Mouse (Mus musculus): ENCODE results near the gene 2210011C24Rik.
A peak's percentile ranks its signal among the peaks of the same experiment; 100 is the strongest.

The 2210011C24Rik gene

DNA sequence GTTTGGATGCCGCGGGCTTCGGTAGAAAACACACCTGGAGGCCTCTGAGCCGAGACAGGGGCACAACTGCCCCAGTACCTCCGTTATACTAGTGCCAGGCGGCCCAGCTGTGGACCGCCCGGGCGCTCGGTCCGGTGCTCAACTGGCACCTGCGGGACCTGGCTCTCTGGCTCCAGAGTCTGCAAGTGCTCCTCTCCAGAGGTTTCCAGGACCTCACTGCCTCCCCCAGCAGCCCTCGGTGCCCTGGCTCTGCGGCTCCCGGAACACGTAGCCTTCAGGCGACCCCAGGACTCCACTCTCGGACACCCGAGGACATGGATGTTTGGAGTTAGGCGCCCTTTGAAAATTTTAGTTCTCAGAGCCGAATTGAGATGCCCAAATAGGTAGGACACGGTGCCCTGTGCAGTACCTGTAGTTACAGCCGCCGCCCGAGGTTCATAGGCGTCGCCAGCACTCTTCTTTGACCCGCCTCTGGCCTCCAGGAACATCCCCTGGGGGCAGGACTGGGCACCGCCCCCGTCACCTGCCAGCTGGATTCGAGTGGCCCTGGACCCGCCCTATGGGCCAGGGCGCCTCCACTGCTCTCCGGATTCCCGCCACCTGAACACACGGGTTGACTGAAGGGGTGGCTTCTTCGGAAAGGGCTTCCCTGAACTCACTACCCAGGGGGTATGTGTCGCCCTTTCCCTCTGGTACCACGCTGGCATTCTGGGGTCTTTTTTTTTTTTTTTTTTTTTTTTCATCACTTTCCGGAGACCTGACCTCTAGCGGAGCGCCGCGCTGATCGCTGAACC lies at the start of gene 2210011C24Rik:
Gene 2210011C24Rik, minus strand, starts transcription at position 467 of the 794 bp plus-strand sequence.
- no peak for DNase-seq (ENCODE audit: low spot score in 2 of 2)

DNA sequence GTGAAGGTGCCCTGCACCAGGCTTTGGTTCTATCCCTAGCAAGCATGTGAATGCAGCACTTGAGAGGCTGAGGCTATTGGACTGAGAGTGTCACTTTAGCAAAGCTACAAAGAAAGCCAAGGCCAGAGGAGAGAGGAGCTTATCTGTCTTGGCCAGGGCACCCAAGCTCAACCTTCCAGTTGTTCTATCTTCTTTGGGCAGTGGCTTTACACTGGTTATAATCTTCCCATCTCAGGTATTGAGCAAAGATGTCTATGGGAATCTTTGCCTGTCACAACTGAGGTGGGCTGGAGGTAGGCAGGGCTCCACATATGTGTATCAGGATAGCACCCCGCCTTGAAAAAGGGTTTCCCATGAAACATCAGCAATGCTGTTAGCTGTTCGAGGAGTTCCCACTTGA lies 48.3 kb upstream of the 2210011C24Rik start:
- DNase-seq (ENCODE audit: low spot score in 2 of 2): no peak

DNA sequence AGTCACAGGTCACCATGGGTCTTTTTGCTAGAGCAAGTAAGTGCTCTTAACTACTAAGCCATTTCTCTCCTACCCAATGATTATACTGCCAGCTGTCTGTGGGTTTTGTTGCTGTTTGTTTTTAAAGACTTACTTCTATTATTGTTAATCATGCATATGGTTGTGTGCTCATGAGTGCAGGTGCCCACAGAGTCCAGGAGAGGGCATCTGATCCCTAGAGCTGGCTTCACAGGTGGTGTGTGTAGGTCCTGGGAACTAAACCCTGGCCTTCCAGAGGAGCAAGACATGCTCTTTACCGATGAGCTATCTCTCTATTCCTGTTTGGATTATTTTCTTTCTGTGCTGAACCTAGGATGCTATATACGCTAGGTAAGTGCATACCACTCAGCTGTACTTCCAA lies 47.3 kb upstream of the 2210011C24Rik start:
- no peak for DNase-seq (ENCODE audit: low spot score in 2 of 2)

DNA sequence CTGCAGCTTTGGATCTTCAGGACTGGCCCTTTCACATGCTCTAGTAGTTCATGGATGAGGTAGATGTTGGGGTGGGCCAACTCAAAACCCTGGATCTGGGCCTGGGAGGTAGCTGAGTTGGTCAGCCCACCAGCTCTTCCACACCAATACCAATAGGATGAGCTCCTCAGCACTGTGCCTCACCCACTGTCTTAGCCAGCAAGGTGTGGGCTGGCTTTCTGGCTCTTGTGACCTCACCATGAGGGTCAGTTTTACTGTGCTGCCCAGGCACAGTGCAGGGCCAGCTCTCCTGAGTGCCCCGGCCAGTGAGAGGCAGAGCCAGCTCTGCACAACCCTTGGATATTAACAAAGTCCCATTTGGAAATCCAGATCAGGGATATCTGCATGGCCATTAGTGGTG lies 45.9 kb upstream of the 2210011C24Rik start:
- no peak for DNase-seq (ENCODE audit: low spot score in 2 of 2)

GRCm38 (mm10) chr8:84053229-84053628 lies 41.3 kb upstream of the 2210011C24Rik start:
- DNase-seq (ENCODE audit: low spot score in 2 of 2): no peak

DNA sequence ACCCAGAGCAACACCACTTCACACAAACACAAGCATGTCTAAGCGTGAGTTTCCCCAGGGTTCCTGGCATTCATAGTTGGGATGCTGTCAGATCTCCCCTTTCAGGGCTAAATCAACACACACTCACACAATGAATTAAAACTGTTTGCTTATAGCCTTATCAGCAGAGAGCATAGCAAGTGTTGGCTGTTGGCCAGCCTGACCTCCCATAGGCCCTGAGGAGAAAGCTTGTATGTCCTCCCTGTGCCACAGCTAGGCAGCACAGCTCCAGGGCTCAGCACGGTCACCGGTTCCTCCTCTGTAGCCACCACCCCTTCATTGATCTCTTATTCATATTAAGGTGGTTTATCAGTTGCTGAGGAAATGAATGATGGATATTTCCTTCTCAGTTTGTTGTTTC lies 40.8 kb upstream of the 2210011C24Rik start:
- no peak for DNase-seq (ENCODE audit: low spot score in 2 of 2)

- DNase-seq (ENCODE audit: low spot score in 2 of 2): no peak
Observed at GRCm38 (mm10) chr8:84048171-84048570, 36.2 kb upstream of the 2210011C24Rik start.

- DNase-seq (ENCODE audit: low spot score in 2 of 2): no peak
Observed at GRCm38 (mm10) chr8:84046505-84046904, 34.5 kb upstream of the 2210011C24Rik start.

DNA sequence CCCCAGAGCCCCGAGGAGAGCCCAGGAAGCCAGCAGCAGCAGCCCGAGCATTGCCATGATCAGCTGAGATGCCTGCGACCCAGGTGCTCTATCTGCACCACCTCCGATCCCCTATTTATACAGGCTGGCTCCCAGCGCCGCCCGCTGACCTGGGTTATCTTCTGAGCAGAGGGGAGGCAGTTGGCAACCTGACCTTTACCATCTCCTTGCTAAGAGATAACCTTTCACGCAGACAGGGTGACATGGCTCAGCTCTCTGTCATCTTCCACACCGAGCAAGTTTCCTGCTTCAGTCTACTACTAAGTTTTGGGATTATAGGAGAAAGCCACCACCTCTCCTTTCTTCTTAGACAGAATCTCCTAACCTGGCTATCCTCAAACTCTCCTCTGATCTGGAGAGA lies 32.9 kb upstream of the 2210011C24Rik start, which contains the start of gene Rln3:
Gene Rln3, minus strand, starts transcription at position 101 of the 400 bp plus-strand sequence.
- DNase-seq (ENCODE audit: low spot score in 2 of 2): no peak

GRCm38 (mm10) chr8:84044103-84044502 lies 32.1 kb upstream of the 2210011C24Rik start:
- no peak for DNase-seq (ENCODE audit: low spot score in 2 of 2)

GRCm38 (mm10) chr8:84042948-84043342 lies 31.0 kb upstream of the 2210011C24Rik start:
- DNase-seq (ENCODE audit: low spot score in 2 of 2): no peak

GRCm38 (mm10) chr8:84042066-84042947 lies 30.3 kb upstream of the 2210011C24Rik start, which contains the start of gene Il27ra:
TSS of gene Il27ra (minus strand) at chr8:84042589.
- DNase-seq (ENCODE audit: low spot score in 2 of 2): peak; percentile 81 to 83

GRCm38 (mm10) chr8:84039050-84039449 lies 27.1 kb upstream of the 2210011C24Rik start:
- peak; percentile 60 to 74 for DNase-seq (ENCODE audit: low spot score in 2 of 2)

DNA sequence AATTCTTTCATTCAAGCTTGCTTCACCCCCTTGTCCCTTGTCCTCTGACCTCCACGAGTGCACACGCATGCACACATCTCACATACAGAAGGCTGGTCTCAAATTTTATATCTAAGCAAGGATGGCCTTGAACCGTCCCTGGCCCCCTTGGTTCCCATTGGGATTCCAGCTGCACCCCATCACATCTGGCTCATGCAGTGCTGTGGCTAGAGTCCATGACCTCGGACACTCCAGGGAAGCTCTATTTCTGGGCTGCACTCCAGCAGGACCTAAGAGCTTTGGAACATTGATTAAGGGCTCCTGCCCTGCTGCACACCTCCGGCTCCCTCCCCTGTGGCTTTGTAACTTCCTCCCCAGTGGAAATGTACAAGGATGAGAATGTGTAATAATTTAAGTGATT lies 26.0 kb upstream of the 2210011C24Rik start:
- DNase-seq (ENCODE audit: low spot score in 2 of 2): no peak

DNA sequence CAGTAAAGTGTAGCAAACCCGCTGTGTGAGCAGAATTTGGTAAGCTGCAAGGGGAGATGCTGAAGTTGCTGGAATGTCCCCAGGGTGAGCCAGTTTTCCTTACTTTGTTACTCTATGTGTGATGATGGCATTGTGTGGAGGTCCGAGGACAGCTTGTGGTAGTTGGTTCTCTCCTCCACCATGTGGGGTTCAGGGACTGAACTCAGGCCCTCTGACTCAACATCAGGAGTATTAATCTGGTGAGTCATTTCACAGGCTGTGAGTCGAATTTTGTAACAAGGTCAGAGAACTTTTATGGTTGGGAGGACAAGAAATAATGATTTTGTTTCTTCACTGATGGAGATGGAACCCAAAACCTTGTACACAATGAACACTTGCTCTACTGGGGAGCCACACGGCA lies 20.8 kb upstream of the 2210011C24Rik start:
- DNase-seq (ENCODE audit: low spot score in 2 of 2): no peak

DNA sequence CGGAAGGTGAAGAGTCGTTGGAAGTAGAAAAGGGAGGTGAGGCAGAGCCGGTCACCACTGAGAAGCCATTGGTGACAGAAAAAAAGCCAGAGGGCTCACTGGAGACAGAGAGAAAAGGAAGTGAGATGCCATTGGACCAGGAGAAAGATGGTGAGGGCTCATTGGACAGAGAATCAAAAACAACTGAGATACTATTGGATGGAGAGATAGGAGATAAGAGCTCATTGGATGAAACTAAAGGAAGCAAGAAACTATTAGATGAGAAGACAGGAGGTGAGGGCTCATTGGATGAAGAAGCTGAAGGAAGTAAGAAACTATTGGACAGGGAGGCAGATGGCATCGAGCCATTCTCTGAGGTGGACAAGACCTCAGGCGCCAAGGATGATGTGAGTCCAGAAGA lies 17.3 kb upstream of the 2210011C24Rik start:
- DNase-seq (ENCODE audit: low spot score in 2 of 2): no peak

DNA sequence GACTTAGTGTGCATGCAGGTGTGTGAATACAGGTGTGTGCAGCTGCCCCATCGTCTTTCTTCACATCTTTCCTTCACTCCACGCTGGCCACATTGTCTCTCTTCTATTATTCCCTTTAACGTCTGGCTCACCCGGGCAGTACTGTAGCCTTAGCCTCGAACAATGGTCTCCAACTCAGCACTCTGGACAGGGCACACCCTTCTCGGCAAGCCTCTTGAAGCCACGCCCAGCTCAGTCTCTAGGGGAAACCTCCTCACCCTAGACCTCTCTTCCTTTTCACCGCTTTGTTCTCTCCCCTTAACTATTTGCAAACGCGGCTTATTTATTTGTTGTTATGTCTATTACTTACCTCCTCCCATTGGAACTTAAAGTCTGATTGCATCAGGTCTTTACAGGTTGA lies 15.5 kb upstream of the 2210011C24Rik start:
- DNase-seq (ENCODE audit: low spot score in 2 of 2): peak; percentile 63 to 64

DNA sequence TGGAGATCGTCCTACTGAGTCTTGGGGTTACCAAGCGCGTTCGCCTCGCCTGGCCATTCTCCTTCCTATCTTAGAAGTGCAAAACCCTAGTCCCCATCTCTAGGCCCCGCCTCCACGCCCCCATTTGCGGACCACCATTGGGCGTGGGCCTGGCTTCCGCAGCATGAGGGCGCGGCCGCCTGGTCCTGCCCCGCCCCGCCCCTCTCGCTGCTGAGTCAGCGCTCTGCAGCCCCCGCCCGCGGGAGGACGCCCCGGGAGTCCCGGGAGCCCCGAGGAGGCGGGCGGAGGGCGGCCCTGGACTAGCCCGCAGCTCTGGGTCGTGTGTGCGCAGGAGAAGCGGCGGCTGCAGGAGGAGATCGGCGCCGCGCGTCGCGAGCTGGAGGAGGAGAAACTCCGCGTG lies 13.9 kb upstream of the 2210011C24Rik start:
- DNase-seq (ENCODE audit: low spot score in 2 of 2): no peak

DNA sequence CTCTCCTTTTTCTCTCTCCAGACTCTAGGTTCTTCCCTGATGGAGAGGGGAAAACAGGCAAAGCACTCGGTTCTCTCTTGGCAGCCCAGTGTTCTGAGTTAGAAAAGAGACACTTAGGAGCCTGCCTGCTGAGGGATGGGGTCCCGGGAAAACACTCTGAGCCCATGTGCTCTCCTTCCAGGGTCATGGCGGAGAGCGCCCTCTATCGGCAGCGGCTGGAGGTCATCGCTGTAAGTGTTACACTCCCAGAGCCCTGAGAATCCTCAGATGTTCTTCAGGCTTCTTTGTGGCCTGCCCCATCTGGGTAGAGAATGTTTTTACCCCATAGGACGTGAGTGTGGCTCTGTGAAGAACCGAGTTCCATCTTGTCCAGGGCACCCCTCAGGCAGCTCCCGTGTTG lies 12.2 kb upstream of the 2210011C24Rik start:
- DNase-seq (ENCODE audit: low spot score in 2 of 2): no peak

DNA sequence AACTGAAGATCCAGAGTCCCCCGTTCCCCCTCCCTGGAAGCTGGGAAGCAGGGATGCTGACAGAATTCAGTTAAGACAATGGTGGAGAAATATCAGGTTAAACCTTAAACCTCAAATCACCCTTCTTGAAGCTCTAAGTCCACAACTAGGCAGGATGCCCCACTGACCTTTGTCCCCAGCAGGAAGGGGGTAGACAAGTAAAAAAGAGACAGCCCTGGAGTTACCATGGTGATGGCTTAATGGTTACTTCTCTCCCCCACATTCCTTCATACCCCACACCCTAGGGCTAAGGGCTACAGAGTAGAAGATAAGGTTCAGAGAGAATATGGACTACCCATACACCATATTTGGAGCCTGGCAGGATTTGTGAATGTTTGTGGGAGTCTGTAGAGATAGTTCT lies 11.7 kb upstream of the 2210011C24Rik start:
- DNase-seq (ENCODE audit: low spot score in 2 of 2): no peak

- DNase-seq (ENCODE audit: low spot score in 2 of 2): no peak
Observed at GRCm38 (mm10) chr8:84023085-84023484, 11.1 kb upstream of the 2210011C24Rik start.

DNA sequence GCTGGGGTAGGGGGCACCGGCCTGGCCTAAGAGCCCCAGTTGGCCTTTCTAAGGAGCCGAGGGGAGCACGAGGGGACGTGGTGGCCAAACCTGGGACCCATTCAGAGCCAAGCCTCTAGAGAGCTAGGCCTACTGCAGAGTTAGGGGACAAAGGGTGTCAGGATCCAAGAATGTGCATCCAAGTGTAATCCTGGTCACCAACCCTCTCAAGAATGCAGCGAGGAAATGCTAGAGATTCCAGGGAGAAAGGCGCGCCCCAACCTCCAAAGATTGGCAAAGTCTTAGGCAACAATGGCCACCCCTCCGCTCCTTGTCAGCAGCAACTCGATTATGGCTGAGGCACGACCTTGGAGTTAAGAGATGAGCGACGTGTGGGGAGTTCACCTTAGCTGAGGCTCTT lies 9.6 kb upstream of the 2210011C24Rik start:
- DNase-seq (ENCODE audit: low spot score in 2 of 2): no peak

- DNase-seq (ENCODE audit: low spot score in 2 of 2): no peak
Observed at GRCm38 (mm10) chr8:84021096-84021495, 9.1 kb upstream of the 2210011C24Rik start, which contains the start of gene Palm3. TSS of gene Palm3 (plus strand) at chr8:84021471.

Measured in spleen, postnatal 36 days (tissue).